Mouse (Mus musculus): ENCODE data around the gene Odf3. TPM values are rescaled to one million over a fixed set of nuclear protein-coding genes. Genes with fewer than 3 reads are reported as not detected.

The Odf3 gene
- polyA plus RNA-seq, 1 experiment from 2014 or later: not detected

Other genes with a start within 250 kb of the Odf3 start
- not detected in 2 replicates for gene Olfr46, start 246.5 kb upstream of the Odf3 start, polyA plus RNA-seq (2016; fragmentation: Nextera tagmentation; extraction: Ambion mirVana)
- gene Olfr61, start 218.8 kb upstream of the Odf3 start, polyA plus RNA-seq (2016; fragmentation: Nextera tagmentation; extraction: Ambion mirVana): not detected in 2 replicates
- gene Olfr53, start 201.4 kb upstream of the Odf3 start, polyA plus RNA-seq (2016; fragmentation: Nextera tagmentation; extraction: Ambion mirVana): not detected in 2 replicates
- not detected in 2 replicates for gene Olfr539, start 187.9 kb upstream of the Odf3 start, polyA plus RNA-seq (2016; fragmentation: Nextera tagmentation; extraction: Ambion mirVana)
- gene Olfr45, start 165.9 kb upstream of the Odf3 start, polyA plus RNA-seq (2016; fragmentation: Nextera tagmentation; extraction: Ambion mirVana): not detected in 2 replicates
- not detected in 2 replicates for gene Olfr541, start 150.5 kb upstream of the Odf3 start, polyA plus RNA-seq (2016; fragmentation: Nextera tagmentation; extraction: Ambion mirVana)
- gene Cyp2e1, start 84.1 kb upstream of the Odf3 start, polyA plus RNA-seq (2016; fragmentation: Nextera tagmentation; extraction: Ambion mirVana): not detected in 2 replicates
- not detected in 2 replicates for gene Syce1, start 60.0 kb upstream of the Odf3 start, polyA plus RNA-seq (2016; fragmentation: Nextera tagmentation; extraction: Ambion mirVana)
- gene Zfp941, start 25.6 kb upstream of the Odf3 start, polyA plus RNA-seq (2016; fragmentation: Nextera tagmentation; extraction: Ambion mirVana): 3.7 and 3.8 TPM in 2 replicates
- 0.41 and 0.64 TPM in 2 replicates for gene Urah, start 12.8 kb upstream of the Odf3 start, polyA plus RNA-seq (2016; fragmentation: Nextera tagmentation; extraction: Ambion mirVana)
- gene Scgb1c1, start 2.3 kb upstream of the Odf3 start, polyA plus RNA-seq (2016; fragmentation: Nextera tagmentation; extraction: Ambion mirVana): not detected in 2 replicates
- gene Gm45785, start 8.5 kb downstream of the Odf3 start, polyA plus RNA-seq (2016; fragmentation: Nextera tagmentation; extraction: Ambion mirVana): not detected in 2 replicates
- 51.3 and 57.6 TPM in 2 replicates for gene Ric8a, start 9.2 kb downstream of the Odf3 start, polyA plus RNA-seq (2016; fragmentation: Nextera tagmentation; extraction: Ambion mirVana)
- 21.2 and 22.5 TPM in 2 replicates for gene Bet1l, start 9.8 kb downstream of the Odf3 start, polyA plus RNA-seq (2016; fragmentation: Nextera tagmentation; extraction: Ambion mirVana)
- 354 and 374 TPM in 2 replicates for gene Psmd13, start 34.2 kb downstream of the Odf3 start, polyA plus RNA-seq (2016; fragmentation: Nextera tagmentation; extraction: Ambion mirVana)
- 26.8 and 28.4 TPM in 2 replicates for gene Sirt3, start 34.5 kb downstream of the Odf3 start, polyA plus RNA-seq (2016; fragmentation: Nextera tagmentation; extraction: Ambion mirVana)
- gene Cox8b, start 52.6 kb downstream of the Odf3 start, polyA plus RNA-seq (2016; fragmentation: Nextera tagmentation; extraction: Ambion mirVana): not detected in 2 replicates
- 0.06 and 0.10 TPM in 2 replicates for gene Nlrp6, start 73.1 kb downstream of the Odf3 start, polyA plus RNA-seq (2016; fragmentation: Nextera tagmentation; extraction: Ambion mirVana)
- gene Pgghg, start 93.6 kb downstream of the Odf3 start, polyA plus RNA-seq (2016; fragmentation: Nextera tagmentation; extraction: Ambion mirVana): 14.2 and 14.5 TPM in 2 replicates
- gene Ifitm5, start 102.5 kb downstream of the Odf3 start, polyA plus RNA-seq (2016; fragmentation: Nextera tagmentation; extraction: Ambion mirVana): 2.0 TPM in 2 replicates
- gene Gm45717, start 108.1 kb downstream of the Odf3 start, polyA plus RNA-seq (2016; fragmentation: Nextera tagmentation; extraction: Ambion mirVana): 0.33 TPM in 1 of 2 replicates, not detected in the other
- 365 and 397 TPM in 2 replicates for gene Ifitm2, start 108.2 kb downstream of the Odf3 start, polyA plus RNA-seq (2016; fragmentation: Nextera tagmentation; extraction: Ambion mirVana)
- gene Ifitm1, start 119.4 kb downstream of the Odf3 start, polyA plus RNA-seq (2016; fragmentation: Nextera tagmentation; extraction: Ambion mirVana): 3.7 and 4.1 TPM in 2 replicates
- 10.8 and 13.8 TPM in 2 replicates for gene Ifitm3, start 163.0 kb downstream of the Odf3 start, polyA plus RNA-seq (2016; fragmentation: Nextera tagmentation; extraction: Ambion mirVana)
- not detected in 2 replicates for gene Ifitm6, start 170.1 kb downstream of the Odf3 start, polyA plus RNA-seq (2016; fragmentation: Nextera tagmentation; extraction: Ambion mirVana)
- gene Gm17387, start 181.3 kb downstream of the Odf3 start, polyA plus RNA-seq (2016; fragmentation: Nextera tagmentation; extraction: Ambion mirVana): not detected in 2 replicates
- 24.6 and 30.4 TPM in 2 replicates for gene B4galnt4, start 213.3 kb downstream of the Odf3 start, polyA plus RNA-seq (2016; fragmentation: Nextera tagmentation; extraction: Ambion mirVana)
- gene Pkp3, start 230.4 kb downstream of the Odf3 start, polyA plus RNA-seq (2016; fragmentation: Nextera tagmentation; extraction: Ambion mirVana): 2.4 and 2.8 TPM in 2 replicates